Mouse (Mus musculus) liver, adult 2 months (tissue): ENCODE data around the gene Tfdp1. TPM values are rescaled to one million over a fixed set of nuclear protein-coding genes. Genes with fewer than 3 reads are reported as not detected.

ENCODE experiments used
- DNase-seq: peaks from one replicate; pipeline ENCODE4 v3.0.0-alpha.2; 2011; ENCODE audit warnings: low read depth, low spot score; ENCODE audit errors: extremely low read depth
- H3K27ac ChIP-seq: fragments of 200-500 bp; replicated peaks from 2 replicates; pipeline ENCODE4 v1.5.1; 2012; ENCODE audit warnings: low read depth, mild to moderate bottlenecking, control low read depth, inconsistent platforms, low read length; ENCODE audit not compliant: insufficient read depth
- H3K27me3 ChIP-seq: fragments of 200-500 bp; 2 replicates; pipeline ENCODE4 v1.6.1; 2012; ENCODE audit warnings: mild to moderate bottlenecking, moderate library complexity, low read length, inconsistent platforms; ENCODE audit not compliant: control insufficient read depth, insufficient read depth
- H3K36me3 ChIP-seq: fragments of 200-500 bp; 2 replicates; pipeline ENCODE4 v1.6.1; 2012; ENCODE audit warnings: low read length, inconsistent platforms; ENCODE audit not compliant: control insufficient read depth, insufficient read depth
- H3K4me1 ChIP-seq: fragments of 200-500 bp; 2 replicates; pipeline ENCODE4 v1.6.1; 2011; ENCODE audit warnings: low read length; ENCODE audit not compliant: control insufficient read depth, insufficient read depth
- H3K4me3 ChIP-seq: fragments of 200-500 bp; 2 replicates; pipeline ENCODE4 v1.5.1; 2011; ENCODE audit warnings: low read depth, mild to moderate bottlenecking, control low read depth, low read length, moderate library complexity; ENCODE audit not compliant: insufficient read depth
- H3K79me2 ChIP-seq: fragments of 200-500 bp; 2 replicates; pipeline ENCODE4 v1.6.1; 2012; ENCODE audit warnings: inconsistent platforms, mild to moderate bottlenecking, low read length, moderate library complexity; ENCODE audit not compliant: control insufficient read depth, insufficient read depth
- H3K9ac ChIP-seq: fragments of 200-500 bp; 2 replicates; pipeline ENCODE4 v1.6.1; 2012; ENCODE audit warnings: low read depth, mild to moderate bottlenecking, control low read depth, inconsistent platforms, low read length
- CTCF ChIP-seq: fragments of 200-500 bp; IDR thresholded peaks from 2 replicates; pipeline ENCODE4 v1.5.1; 2011; ENCODE audit warnings: low read depth, low read length, control low read depth
- POLR2A ChIP-seq: fragments of 200-500 bp; IDR thresholded peaks from 2 replicates; pipeline ENCODE4 v1.6.1; 2011; ENCODE audit warnings: low read length, control low read depth; ENCODE audit not compliant: insufficient read depth; ENCODE audit errors: extremely low read depth
- WGBS: fragments of 180-500 bp; shearing (Covaris S2); methylation state at CpG from one replicate; pipeline ENCODE4 v1.1.7; 2018; 5-methylcytosine and 5-hydroxymethylcytosine counted together
- polyA plus RNA-seq: library from polyadenylated mRNA; depleted of rRNA; stranded (reverse); fragments of >200 nt; gene quantifications from 2 replicates; pipeline ENCODE4 v1.2.3, GENCODE M21; 2012
- total RNA-seq: library from RNA; depleted of rRNA; stranded (reverse); fragments of >200 nt; gene quantifications from 2 replicates; pipeline ENCODE4 v1.2.3, GENCODE M21; 2014

Gene Tfdp1
- total and polyA plus RNA-seq, 2 experiments, result 12.9 to 13.2 TPM

DNA sequence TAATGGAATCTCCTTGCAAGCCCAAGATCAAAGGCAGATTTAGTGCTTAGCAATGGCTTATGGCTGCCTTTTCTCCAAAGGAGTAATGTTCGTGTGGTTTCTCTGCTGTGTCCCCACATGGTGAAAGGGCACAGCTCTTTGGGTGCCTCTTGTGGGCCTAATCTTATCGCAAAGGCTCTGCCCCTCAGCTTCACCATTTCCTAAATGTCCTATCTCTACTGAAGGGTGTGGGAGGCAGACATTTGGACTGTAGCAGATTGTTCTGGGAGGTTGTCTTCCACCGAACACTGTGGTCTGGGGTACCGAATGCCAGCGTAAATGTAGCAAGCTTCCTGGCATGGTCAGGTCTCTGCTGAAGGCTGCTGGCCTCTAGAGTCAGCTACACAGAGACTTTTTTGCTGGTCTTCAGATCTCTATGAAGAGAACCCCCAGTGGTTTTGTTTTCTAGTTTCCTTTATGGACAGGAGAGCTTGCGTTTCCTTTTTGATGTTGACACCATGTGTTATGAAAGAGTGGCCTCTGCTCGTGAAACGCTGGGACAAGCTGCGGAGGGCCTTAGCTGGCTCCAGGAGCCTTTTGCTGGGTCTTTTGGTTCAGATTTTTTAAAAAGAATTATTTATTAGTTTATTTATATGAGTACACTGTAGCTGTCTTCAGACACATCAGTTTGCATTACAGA is 14.7 kb downstream of the Tfdp1 start:
- 55% methylated on average over 9 of the region's 9 CpGs for WGBS
- H3K9ac ChIP-seq, result no peak overlapping the region
- TF ChIP-seq POLR2A (no peak), CTCF (no peak)
- H3K79me2 ChIP-seq, result peaks cover 17% of the 10 kb centered on the region
- H3K27me3 ChIP-seq, result no peaks in the 10 kb centered on the region
- DNase-seq, result peak; percentile 55
- no peak overlapping the region for H3K4me3 ChIP-seq
- peak overlapping the region; percentile 74 for H3K27ac ChIP-seq
- H3K36me3 ChIP-seq, result peaks cover 6% of the 10 kb centered on the region
- peaks cover 6% of the 10 kb centered on the region for H3K4me1 ChIP-seq

DNA sequence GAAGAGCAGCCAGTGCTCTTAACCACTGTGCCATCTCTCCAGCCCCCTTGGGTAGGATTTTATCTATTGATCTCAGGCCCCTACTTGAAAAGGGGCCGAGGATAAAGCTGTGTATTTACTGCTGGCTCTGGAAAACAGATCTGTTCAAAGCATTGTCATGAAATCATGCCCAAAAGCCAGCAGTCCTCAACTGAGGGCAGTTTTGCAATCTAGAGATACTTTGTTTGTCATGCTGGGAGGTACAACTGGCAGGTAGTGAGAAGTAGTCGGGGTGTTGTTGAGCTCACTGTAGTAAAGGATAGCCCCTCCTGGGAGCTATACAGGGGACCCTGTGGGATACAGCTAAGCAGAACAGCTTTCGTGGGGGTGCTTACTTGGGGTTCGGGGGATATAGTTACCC is 15.3 kb downstream of the Tfdp1 start:
- whole genome bisulfite sequencing, result 61% methylated on average over 4 of the region's 4 CpGs
- H3K27ac ChIP-seq, result peak overlapping the region; percentile 65
- TF ChIP-seq CTCF, result no peak
- no peak overlapping the region for H3K4me3 ChIP-seq
- peaks cover 6% of the 10 kb centered on the region for H3K4me1 ChIP-seq
- H3K36me3 ChIP-seq, result peaks cover 5% of the 10 kb centered on the region
- H3K9ac ChIP-seq, result no peak overlapping the region
- H3K79me2 ChIP-seq, result peaks cover 17% of the 10 kb centered on the region
- H3K27me3 ChIP-seq, result no peaks in the 10 kb centered on the region
- DNase-seq, result peak; percentile 73

GRCm38 (mm10) chr8:13356221-13356620 is 17.7 kb downstream of the Tfdp1 start:
- Histone ChIP-seq H3K79me2 (peaks cover 17% of the 10 kb centered on the region), H3K36me3 (peaks cover 6% of the 10 kb centered on the region; the same call in 1 of the 2 replicates), H3K27me3 (no peaks in the 10 kb centered on the region), H3K9ac (no peak overlapping the region), H3K4me3 (no peak overlapping the region), H3K27ac (no peak overlapping the region), H3K4me1 (peaks cover 6% of the 10 kb centered on the region)
- DNase-seq, result no peak
- WGBS, result 92% methylated on average over 6 of the region's 6 CpGs
- TF ChIP-seq POLR2A, result no peak
- no peak for TF ChIP-seq CTCF

GRCm38 (mm10) chr8:13356681-13357080 is 18.1 kb downstream of the Tfdp1 start:
- DNase-seq, result no peak
- Histone ChIP-seq H3K79me2 (peaks cover 17% of the 10 kb centered on the region), H3K27ac (no peak overlapping the region), H3K4me1 (peaks cover 6% of the 10 kb centered on the region), H3K36me3 (peaks cover 6% of the 10 kb centered on the region; the same call in 1 of the 2 replicates), H3K4me3 (no peak overlapping the region), H3K27me3 (no peaks in the 10 kb centered on the region), H3K9ac (no peak overlapping the region)
- WGBS, result 75% methylated on average over 10 of the region's 10 CpGs
- no peak for TF ChIP-seq CTCF
- no peak for TF ChIP-seq POLR2A

DNA sequence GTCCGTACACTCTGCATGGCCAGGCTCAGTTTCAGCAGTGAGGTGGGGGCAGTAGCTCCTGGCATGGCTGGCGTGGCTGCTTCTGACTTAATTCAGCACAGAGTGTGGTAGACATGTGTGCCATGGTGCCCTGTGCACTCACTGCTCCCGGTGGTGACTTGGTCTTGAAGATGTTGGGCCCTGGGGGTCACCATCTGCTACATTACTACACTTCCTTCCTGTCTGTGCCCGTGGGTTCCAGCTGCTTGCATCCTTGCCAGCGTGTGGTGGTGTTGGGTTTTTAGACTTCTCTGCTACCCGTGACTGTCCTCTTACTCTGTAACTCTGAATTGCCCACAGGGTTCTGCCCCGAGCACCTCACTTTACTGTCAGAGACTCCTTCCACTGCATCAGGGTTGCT is 21.7 kb downstream of the Tfdp1 start:
- no peak overlapping the region for H3K9ac ChIP-seq
- peaks cover 6% of the 10 kb centered on the region; the same call in 1 of the 2 replicates for H3K4me1 ChIP-seq
- H3K36me3 ChIP-seq, result peaks cover 15% of the 10 kb centered on the region
- no peak overlapping the region for H3K27ac ChIP-seq
- H3K4me3 ChIP-seq, result no peak overlapping the region
- no peaks in the 10 kb centered on the region for H3K27me3 ChIP-seq
- WGBS, result 88% methylated on average over 7 of the region's 7 CpGs
- peaks cover 6% of the 10 kb centered on the region; the same call in 1 of the 2 replicates for H3K79me2 ChIP-seq
- TF ChIP-seq POLR2A (no peak), CTCF (no peak)
- DNase-seq, result no peak

DNA sequence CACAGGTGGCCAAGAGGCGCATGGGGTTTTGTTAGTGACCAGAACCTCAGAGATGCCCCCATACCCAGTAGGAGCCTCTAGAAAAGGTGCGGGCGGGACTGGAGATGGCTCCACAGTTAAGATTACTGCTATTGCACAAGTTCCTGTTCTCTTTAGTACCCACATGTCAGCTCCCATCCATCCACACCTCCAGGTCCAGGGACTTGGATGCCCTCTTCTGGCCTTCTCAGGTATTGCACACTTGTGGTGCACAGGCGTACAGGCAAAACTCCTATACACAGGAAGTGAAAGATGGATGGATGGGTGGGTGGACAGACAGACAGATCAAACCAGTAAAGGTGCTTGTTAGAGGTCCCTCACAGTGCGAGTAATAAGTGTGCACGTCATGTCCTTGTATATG is 23.3 kb downstream of the Tfdp1 start:
- Histone ChIP-seq H3K27ac (no peak overlapping the region), H3K36me3 (peaks cover 17% of the 10 kb centered on the region)
- 99% methylated on average over 6 of the region's 6 CpGs for WGBS

More for the DNA sequence above, 23.3 kb downstream of the Tfdp1 start:
- Histone ChIP-seq H3K4me3 (no peak overlapping the region), H3K27me3 (no peaks in the 10 kb centered on the region), H3K79me2 (no peaks in the 10 kb centered on the region; the same call in 1 of the 2 replicates), H3K4me1 (peaks cover 10% of the 10 kb centered on the region), H3K9ac (no peak overlapping the region)
- TF ChIP-seq POLR2A, result no peak
- TF ChIP-seq CTCF, result no peak; the same call in 1 of the 2 replicates
- DNase-seq, result no peak
